Mouse (Mus musculus) gonadal fat pad, adult 2 months (tissue): ENCODE results near the gene Comtd1. TPM values are rescaled to one million over a fixed set of nuclear protein-coding genes. Genes with fewer than 3 reads are reported as not detected.
A peak's percentile ranks its signal among the peaks of the same experiment; 100 is the strongest.

ENCODE experiments used
- DNase-seq: peaks from one replicate; pipeline ENCODE4 v3.0.0-alpha.2; 2012; ENCODE audit warnings: low read depth
- polyA plus RNA-seq: library from polyadenylated mRNA; depleted of rRNA; stranded (reverse); fragments of >200 nt; gene quantifications from 2 replicates; pipeline ENCODE4 v1.2.3, GENCODE M21; 2012

Gene Comtd1
- polyA plus RNA-seq, 1 experiment, result 29.8 TPM

- DNase-seq, result no peak
Observed at GRCm38 (mm10) chr14:21838336-21839017, 10.3 kb downstream of the Comtd1 start.

DNA sequence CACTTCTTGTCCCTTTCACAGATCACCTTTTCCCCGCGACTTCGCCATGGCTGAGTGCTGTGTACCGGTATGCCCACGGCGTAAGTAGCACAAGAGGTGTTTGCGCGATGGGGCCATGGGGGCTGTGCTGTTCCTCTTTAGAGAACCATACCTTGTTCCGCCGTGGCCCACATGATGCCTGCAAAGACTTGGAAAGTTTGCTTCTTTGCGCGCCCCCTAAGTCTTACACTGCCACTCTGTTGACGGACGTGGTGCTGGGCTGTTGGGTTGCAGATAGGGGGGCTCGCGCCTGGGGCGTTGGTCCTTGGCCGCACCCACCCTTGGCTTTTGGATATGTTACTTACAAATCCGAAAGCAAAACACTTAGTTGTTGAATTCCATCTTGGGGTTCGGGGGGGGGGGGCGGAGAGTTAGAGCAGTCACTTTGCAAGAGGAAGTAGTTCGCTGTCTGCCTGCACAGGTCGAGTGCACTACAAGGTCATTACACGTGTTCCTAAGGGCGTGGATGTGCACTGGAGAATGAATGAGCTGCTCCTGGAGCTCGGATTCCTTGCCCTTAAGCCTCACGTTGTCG is 16.9 kb downstream of the Comtd1 start:
- no peak for DNase-seq

GRCm38 (mm10) chr14:21830876-21831767 is 17.7 kb downstream of the Comtd1 start:
- DNase-seq, result no peak

DNA sequence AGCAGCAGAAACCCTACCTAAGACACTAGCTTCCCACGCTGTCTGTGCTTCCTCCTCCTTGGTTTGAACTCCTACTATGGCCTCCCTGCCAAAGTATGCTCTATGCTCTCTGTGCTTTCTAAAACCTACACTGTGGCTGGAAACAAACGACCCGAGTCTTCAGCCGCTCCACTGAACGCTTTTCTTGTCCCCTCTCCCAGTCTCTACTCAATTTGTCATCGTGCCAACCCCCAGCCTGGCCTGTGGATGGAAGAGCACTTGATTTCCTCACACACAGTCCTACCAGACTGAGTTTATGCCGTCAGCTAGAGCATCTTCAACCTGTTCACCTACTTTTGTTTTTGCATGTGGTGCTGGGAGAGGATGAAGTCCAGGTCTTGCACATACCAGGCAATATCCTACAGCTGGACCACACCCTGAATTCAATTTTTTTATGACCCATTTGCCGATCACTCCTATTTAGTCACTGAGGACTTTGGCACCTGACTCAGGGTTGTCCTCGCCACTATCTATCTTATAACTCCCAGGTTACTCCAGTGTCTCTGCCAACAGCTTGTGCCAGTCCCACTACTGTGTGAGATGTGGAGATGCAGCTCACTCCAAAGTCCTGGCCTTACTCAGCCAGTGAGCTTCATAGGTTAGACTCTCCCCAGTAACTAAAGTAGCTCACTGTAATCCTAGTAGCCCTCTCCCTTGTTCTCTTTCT is 22.8 kb downstream of the Comtd1 start:
- no peak for DNase-seq

DNA sequence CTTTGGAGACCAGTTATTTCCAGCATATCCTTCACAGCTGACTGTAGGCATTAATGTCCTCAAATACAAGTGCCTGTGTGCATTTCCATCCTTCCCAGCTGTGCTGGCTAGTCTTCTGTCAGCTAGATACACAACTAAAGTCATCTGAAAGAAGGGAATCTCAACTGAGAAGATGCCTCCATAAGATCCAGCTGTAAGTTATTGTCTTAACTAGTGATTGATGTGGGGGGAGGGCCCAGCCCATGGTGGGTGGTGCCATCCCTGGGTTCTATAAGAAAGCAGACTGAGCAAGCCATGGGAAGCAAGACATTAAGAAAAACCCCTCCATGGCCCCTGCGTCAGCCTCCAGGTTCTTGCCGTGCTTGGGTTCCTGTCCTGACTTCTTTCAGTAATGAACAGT is 23.8 kb downstream of the Comtd1 start, which contains the start of gene Vdac2:
Vdac2 (plus strand) TSS at position 301 of the 400 bp plus-strand sequence.
- DNase-seq, result no peak

GRCm38 (mm10) chr14:21823897-21824296 is 24.9 kb downstream of the Comtd1 start:
- no peak for DNase-seq

DNA sequence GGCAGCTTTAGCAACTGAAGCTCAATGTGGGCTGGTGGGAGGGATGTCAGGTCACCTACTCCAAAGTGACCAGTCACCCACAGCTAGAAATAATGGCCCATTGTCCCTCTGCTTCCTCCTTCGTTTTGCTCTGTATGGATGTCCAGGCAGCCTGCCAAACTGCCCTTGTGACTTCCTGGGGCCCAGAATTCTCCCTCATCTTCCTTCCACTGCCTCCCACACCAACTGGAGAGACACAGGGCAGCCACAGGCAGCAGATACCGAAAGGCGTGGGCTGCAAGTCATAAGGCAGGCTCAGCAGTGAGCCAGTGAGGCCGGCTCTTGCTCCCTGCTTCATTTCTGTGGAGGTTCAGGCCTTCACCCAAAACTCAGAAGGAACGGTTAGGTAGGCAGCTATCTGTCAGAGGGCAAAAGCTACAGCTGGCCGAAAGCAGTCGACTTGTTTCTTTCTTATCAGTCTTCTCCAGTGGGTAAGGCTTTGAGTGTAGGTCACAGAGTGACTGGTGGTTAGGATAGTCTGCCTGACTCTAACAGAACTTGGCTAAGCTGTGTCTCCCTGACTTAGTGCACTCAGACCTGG is 25.9 kb downstream of the Comtd1 start:
- DNase-seq, result peak; percentile 61

DNA sequence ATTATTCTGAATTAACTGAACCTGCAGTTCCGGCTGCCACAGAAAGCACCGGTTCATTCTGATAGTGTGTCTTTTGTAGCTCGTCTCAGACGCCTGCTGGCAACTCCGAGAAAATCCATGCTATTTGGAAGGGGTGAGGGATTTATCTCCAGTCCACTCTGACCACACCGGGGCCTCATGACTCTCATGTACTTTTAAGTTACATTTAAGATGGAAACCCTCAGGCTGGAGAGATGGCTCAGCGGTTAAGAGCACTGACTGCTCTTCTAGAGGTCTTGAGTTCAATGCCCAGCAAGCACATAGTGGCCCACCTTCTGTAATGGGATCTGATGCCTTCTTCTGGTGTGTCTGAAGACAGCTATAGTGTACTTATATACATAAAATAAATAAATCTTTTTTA is 26.5 kb downstream of the Comtd1 start:
- no peak for DNase-seq

DNA sequence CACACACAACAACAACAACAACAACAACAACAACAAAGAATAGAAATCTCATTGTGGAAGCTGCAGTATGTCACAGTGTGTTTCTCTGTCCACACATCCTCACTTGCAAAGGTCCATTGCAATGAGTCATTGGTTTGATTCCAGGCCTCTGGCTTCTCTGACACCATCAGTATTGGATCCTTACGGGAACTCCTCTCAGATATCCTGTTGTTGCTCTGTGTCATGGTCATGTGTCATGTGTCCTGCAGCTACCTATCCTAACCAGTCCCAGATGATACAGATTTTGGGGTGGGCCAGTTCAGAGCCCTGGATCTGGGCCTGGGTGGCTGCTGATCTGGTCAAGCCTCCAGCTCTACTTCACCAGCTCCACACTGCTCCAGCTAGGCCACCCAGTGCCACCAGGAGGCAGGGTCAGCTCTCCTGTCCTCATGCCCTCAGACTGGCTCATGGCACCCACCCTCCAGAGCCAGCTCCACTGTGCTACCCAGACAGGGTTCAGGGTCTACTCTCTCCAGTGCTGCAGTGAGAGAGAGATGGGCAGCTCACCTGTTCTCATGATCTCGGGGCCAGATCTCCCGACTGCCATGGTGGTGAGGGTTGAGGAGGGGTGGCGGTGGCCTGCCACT is 27.8 kb downstream of the Comtd1 start:
- DNase-seq, result no peak

- no peak for DNase-seq
Observed at GRCm38 (mm10) chr14:21817453-21817852, 31.3 kb downstream of the Comtd1 start.

GRCm38 (mm10) chr14:21816255-21816654 is 32.5 kb downstream of the Comtd1 start:
- DNase-seq, result no peak

DNA sequence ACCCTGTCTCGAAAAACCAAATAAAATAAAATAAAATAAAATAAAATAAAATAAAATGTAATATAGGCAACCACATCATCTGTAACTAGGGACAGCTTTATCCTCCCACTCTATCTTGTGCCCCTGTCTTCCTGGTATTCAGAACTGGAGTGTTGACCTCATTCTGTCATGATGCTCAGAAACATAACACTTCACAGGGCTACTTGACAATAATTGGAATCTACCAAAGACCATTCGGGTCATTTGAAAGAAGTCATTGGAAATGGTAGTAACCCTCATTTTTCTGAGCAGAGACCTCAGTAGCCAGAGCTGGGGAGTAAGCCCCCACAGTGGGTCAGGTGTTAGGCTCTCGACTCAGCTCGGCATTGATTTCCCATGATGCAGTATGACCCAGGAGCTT is 34.2 kb downstream of the Comtd1 start:
- no peak for DNase-seq

DNA sequence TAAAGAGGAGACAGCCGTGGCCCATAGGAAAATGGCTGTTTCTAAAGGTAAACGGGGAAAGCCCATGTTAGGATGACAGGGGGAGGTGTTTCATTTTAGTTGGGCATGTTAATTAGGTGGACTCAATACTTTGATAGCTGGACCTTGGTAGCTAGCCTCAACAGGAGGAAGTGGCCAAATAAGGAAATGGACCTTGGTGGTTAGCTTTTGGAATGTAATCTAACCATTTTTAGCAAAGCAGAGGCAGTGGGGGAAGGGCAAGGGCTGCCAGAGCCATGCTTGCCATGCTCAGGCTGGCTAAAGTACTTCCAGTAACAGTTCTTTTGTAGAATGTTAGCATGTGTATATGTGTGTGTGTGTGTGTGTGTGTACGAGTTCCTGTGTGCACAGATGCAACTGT is 34.9 kb downstream of the Comtd1 start:
- DNase-seq, result no peak

DNA sequence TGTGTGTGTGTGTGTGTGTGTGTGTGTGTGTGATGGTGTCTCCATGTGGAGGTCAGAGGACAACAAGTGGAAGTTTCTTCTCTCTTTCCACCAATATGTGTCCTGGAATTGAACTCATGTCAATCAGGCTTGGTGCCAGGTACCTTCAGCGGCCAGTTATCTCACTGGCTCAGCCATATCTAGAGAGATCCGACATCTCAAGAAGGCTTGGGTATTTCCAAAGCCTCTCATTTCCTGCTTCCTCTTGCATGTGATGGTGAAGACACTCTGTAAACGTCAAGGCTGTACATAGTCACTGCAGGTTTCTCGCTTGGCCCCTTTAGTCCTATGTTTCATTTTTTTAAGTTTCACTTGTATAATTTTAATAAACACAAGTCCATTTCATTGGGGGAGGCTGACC is 35.6 kb downstream of the Comtd1 start:
- DNase-seq, result no peak

- no peak for DNase-seq
Observed at GRCm38 (mm10) chr14:21812590-21813162, 36.1 kb downstream of the Comtd1 start.

DNA sequence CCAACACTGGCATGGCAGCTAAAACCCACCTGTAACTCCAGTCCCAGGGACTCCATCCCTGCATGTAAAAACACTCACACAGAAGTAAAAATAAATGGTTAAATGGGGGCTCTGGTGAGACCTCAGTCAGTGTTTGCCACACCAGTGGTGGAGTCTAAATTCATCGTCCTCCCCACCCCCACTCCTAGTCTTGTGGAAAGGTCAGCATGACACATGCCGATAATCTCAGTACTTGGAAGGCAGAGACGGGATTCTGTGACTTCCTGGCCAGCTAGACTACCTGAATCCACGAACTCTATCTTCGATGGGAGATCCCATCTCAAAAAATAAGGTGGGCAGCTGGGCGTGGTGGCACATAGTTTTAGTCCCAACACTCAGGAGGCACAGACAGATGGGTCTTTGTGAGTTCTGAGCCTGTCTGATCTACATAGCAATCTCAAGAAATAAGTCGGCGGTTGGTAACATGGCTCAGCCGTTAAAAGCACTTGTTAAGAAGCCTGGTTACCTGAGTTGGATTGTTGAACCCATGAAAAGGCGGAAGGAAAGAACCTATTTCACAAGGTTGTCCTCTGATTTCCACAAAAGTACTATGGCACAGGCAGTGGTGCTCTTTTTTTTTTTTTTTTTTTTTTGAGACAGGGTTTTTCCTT is 36.9 kb downstream of the Comtd1 start:
- DNase-seq, result no peak

DNA sequence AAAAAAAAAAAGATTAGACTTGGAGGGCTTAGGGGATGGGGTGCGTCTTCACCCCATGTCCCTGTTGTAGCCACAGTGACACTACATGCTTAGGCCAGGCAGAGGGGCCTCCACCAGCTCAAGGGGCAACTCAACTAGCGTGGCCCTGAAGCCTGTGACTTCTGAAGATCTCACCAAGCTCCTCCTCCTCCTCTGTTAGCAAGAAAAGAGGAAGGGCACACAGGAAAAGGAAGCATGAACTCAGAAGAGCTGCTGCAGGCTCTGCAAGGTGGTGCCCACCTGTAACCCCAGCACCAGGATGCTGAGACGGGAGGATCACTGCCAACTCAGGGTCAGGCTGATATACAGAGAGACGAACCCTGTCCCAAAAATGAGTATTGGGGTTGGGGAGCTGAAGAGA is 37.5 kb downstream of the Comtd1 start:
- DNase-seq, result no peak

- DNase-seq, result no peak
Observed at GRCm38 (mm10) chr14:21809418-21809817, 39.4 kb downstream of the Comtd1 start.

DNA sequence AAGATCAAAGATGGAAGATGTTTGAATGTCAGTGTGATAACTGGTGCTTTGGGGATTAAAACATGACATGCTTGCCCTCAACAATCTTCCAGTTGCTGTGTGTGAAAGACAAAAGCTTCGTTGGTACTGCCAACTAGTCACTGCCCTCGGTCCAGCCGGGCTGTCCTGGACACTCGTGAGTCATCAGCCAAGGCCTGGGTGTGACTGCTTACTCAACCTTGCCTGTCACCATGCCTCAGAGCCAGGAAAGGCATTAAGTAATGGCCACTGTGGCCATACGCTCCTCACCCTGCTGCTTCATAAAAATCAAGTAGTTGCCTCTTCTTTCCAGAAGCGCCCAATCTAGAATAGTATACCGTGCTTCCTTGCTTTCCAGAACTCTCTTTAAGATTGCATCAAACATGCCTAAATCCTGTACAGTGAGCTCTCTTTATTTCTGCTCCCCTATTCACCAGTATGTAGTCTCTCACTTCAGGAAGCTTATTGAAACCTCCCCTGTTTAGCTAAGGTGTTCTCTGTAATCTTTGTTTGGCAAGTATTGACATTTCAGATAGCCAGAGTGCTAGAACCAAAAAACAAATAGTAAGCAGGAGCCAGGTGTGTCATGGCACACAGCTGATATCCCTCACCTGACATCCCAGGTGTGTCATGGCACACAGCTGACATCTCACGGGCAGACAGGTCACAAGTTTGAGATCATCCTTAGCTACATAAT is 40.4 kb downstream of the Comtd1 start:
- DNase-seq, result no peak
